Mouse (Mus musculus): ENCODE results near the gene Slc8a3. TPM values are rescaled to one million over a fixed set of nuclear protein-coding genes. Genes with fewer than 3 reads are reported as not detected.

Gene Slc8a3
- total and polyA plus RNA-seq, 2 experiments = under 0.01 TPM; not detected in 1

GRCm38 (mm10) chr12:81237158-81237557, 95.8 kb downstream of the Slc8a3 start:
- H3K4me3 ChIP-seq (ENCODE audit: insufficient read depth, low read depth, low read length) = no peak overlapping the region
- 37% methylated on average over 1 of the region's 1 CpGs for WGBS
- no peak for DNase-seq (ENCODE audit: extremely low read depth, low read depth, low spot score)
- H3K36me3 ChIP-seq (ENCODE audit: control insufficient read depth, insufficient read depth, low read length) = no peaks in the 10 kb centered on the region
- H3K27ac ChIP-seq (replicated peaks; ENCODE audit: insufficient read depth, low read depth, low read length) = no peak overlapping the region
- no peaks in the 10 kb centered on the region for H3K27me3 ChIP-seq (ENCODE audit: control insufficient read depth, insufficient read depth, low read length)
- no peak for TF ChIP-seq CTCF (IDR thresholded peaks at IDR 0.05; ENCODE audit: low read depth, low read length)
- TF ChIP-seq POLR2A (IDR thresholded peaks at IDR 0.05; ENCODE audit: extremely low read depth, insufficient read depth, low read length) = no peak
- no peaks in the 10 kb centered on the region for H3K4me1 ChIP-seq (ENCODE audit: control insufficient read depth, insufficient read depth, low read length)
- no peak overlapping the region for H3K9ac ChIP-seq (ENCODE audit: low read depth, low read length)
- no peaks in the 10 kb centered on the region for H3K79me2 ChIP-seq (ENCODE audit: control insufficient read depth, insufficient read depth, low read length)

DNA sequence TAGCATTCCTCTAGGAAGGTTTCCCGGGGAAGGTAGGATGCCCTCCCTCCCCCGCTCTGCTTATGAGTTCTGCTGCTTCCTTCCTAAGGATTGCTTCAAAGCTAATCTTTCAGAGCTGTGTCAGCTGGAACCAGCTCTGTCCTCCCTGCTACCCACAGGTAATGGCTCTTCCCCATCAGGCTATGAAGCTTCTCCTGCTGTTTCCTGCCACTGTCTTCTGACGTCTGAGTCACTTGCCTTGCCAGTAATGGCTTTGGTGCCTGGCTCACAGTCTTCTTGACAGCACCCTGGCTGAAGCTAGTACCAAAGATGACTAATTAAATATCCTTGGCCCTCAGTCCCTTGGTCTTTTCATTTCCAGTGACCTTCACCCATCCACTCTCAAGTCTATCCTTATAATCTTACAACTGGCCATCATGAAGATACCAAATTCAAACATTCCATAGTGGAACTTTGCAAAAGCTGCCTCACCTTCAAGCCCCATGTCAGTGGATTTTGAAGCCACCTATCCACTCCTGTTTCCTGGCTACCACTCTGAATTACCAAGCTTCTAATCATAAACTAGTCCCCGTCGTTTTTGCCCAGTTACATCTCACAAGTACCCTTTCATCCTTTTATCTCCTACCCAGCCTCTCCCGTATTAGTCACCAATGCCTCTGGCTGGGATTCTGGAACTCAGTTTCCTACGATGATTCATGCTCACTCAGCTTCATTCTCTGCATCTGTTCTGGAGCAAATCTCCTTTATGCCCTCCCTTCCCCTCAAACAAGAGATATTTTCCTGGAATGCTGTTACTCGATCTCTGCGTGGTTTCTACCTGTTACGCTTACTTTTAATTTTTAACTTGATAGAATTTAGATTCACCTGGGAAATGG, 97.3 kb downstream of the Slc8a3 start:
- Histone ChIP-seq H3K36me3 (ENCODE audit: control insufficient read depth, insufficient read depth, low read length) (no peaks in the 10 kb centered on the region), H3K27me3 (ENCODE audit: control insufficient read depth, insufficient read depth, low read length) (no peaks in the 10 kb centered on the region), H3K4me3 (ENCODE audit: insufficient read depth, low read depth, low read length) (no peak overlapping the region), H3K9ac (ENCODE audit: low read depth, low read length) (no peak overlapping the region), H3K79me2 (ENCODE audit: control insufficient read depth, insufficient read depth, low read length) (no peaks in the 10 kb centered on the region), H3K27ac (replicated peaks; ENCODE audit: insufficient read depth, low read depth, low read length) (no peak overlapping the region), H3K4me1 (ENCODE audit: control insufficient read depth, insufficient read depth, low read length) (no peaks in the 10 kb centered on the region)
- TF ChIP-seq POLR2A (IDR thresholded peaks at IDR 0.05; ENCODE audit: extremely low read depth, insufficient read depth, low read length) = no peak
- no peak for TF ChIP-seq CTCF (IDR thresholded peaks at IDR 0.05; ENCODE audit: low read depth, low read length)
- no peak for DNase-seq (ENCODE audit: extremely low read depth, low read depth, low spot score)
- WGBS = 86% methylated on average over 10 of the region's 10 CpGs

DNA sequence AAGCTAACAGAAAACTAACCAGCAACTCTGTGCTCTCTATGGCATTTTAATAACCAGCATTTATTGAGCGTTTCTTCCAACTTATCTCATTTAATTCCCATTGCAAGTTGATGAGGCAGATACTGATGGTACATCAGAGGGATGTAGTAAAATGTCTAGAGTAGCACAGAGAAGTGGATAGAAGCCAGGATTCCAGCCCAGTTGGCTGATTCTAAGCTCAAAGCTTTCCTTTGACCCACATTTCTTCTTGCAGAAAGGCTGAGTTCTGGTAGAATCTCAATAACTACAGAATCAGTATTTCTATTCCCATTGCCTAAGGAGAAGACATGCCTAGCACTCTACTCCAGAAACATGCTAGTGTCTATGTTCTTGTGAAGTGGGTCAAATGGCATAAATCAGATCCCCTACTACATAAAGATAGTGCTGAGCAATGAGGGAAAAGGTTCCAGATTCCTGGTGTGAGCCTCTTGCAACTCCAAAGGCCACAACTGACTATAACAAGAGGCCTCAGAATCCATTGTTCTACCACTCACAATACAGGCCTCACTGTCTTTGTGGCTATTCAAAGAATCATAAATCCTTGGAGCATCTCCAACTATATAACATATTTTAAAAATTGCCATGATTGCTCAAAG, 99.1 kb downstream of the Slc8a3 start:
- no peak for DNase-seq (ENCODE audit: extremely low read depth, low read depth, low spot score)
- no peaks in the 10 kb centered on the region for H3K27me3 ChIP-seq (ENCODE audit: control insufficient read depth, insufficient read depth, low read length)
- no peak overlapping the region for H3K4me3 ChIP-seq (ENCODE audit: insufficient read depth, low read depth, low read length)
- H3K79me2 ChIP-seq (ENCODE audit: control insufficient read depth, insufficient read depth, low read length) = no peaks in the 10 kb centered on the region
- H3K36me3 ChIP-seq (ENCODE audit: control insufficient read depth, insufficient read depth, low read length) = no peaks in the 10 kb centered on the region
- 83% methylated on average over 1 of the region's 1 CpGs for WGBS
- no peaks in the 10 kb centered on the region for H3K4me1 ChIP-seq (ENCODE audit: control insufficient read depth, insufficient read depth, low read length)
- no peak overlapping the region for H3K9ac ChIP-seq (ENCODE audit: low read depth, low read length)
- H3K27ac ChIP-seq (replicated peaks; ENCODE audit: insufficient read depth, low read depth, low read length) = no peak overlapping the region
- TF ChIP-seq CTCF (IDR thresholded peaks at IDR 0.05; ENCODE audit: low read depth, low read length) (no peak), POLR2A (IDR thresholded peaks at IDR 0.05; ENCODE audit: extremely low read depth, insufficient read depth, low read length) (no peak)

- Histone ChIP-seq H3K27ac (replicated peaks; ENCODE audit: insufficient read depth, low read depth, low read length) (no peak overlapping the region), H3K79me2 (ENCODE audit: control insufficient read depth, insufficient read depth, low read length) (no peaks in the 10 kb centered on the region), H3K4me3 (ENCODE audit: insufficient read depth, low read depth, low read length) (no peak overlapping the region), H3K36me3 (ENCODE audit: control insufficient read depth, insufficient read depth, low read length) (no peaks in the 10 kb centered on the region), H3K27me3 (ENCODE audit: control insufficient read depth, insufficient read depth, low read length) (no peaks in the 10 kb centered on the region), H3K4me1 (ENCODE audit: control insufficient read depth, insufficient read depth, low read length) (no peaks in the 10 kb centered on the region), H3K9ac (ENCODE audit: low read depth, low read length) (no peak overlapping the region)
- TF ChIP-seq POLR2A (IDR thresholded peaks at IDR 0.05; ENCODE audit: extremely low read depth, insufficient read depth, low read length) = no peak
- TF ChIP-seq CTCF (IDR thresholded peaks at IDR 0.05; ENCODE audit: low read depth, low read length) = no peak
- no peak for DNase-seq (ENCODE audit: extremely low read depth, low read depth, low spot score)
- 63% methylated on average over 5 of the region's 5 CpGs for WGBS
Observed at GRCm38 (mm10) chr12:81227767-81228460, 105.1 kb downstream of the Slc8a3 start.

- WGBS = 56% methylated on average over 3 of the region's 3 CpGs
- H3K4me1 ChIP-seq (ENCODE audit: control insufficient read depth, insufficient read depth, low read length) = no peaks in the 10 kb centered on the region
- no peak overlapping the region for H3K9ac ChIP-seq (ENCODE audit: low read depth, low read length)
- no peak overlapping the region for H3K4me3 ChIP-seq (ENCODE audit: insufficient read depth, low read depth, low read length)
- TF ChIP-seq CTCF (IDR thresholded peaks at IDR 0.05; ENCODE audit: low read depth, low read length) (no peak), POLR2A (IDR thresholded peaks at IDR 0.05; ENCODE audit: extremely low read depth, insufficient read depth, low read length) (no peak)
- no peaks in the 10 kb centered on the region for H3K36me3 ChIP-seq (ENCODE audit: control insufficient read depth, insufficient read depth, low read length)
- H3K79me2 ChIP-seq (ENCODE audit: control insufficient read depth, insufficient read depth, low read length) = no peaks in the 10 kb centered on the region
- H3K27me3 ChIP-seq (ENCODE audit: control insufficient read depth, insufficient read depth, low read length) = no peaks in the 10 kb centered on the region
- DNase-seq (ENCODE audit: extremely low read depth, low read depth, low spot score) = no peak
- H3K27ac ChIP-seq (replicated peaks; ENCODE audit: insufficient read depth, low read depth, low read length) = no peak overlapping the region
Observed at GRCm38 (mm10) chr12:81226590-81226989, 106.4 kb downstream of the Slc8a3 start.
